Mouse (Mus musculus) retina, embryonic 14.5 days (tissue): ENCODE results near the gene Psmd8.

ENCODE experiments used
- DNase-seq: peaks from one replicate; pipeline ENCODE4 v3.0.0-alpha.2; 2015; ENCODE audit warnings: low spot score

The Psmd8 gene

GRCm38 (mm10) chr7:29134693-29135386 is 45.7 kb downstream of the Psmd8 start, which contains the start of gene Rasgrp4:
Rasgrp4 (plus strand) TSS chr7:29134851.
- DNase-seq, result peak; percentile 41

- no peak for DNase-seq
Observed at GRCm38 (mm10) chr7:29134230-29134629, 46.3 kb downstream of the Psmd8 start.

GRCm38 (mm10) chr7:29128725-29129124 is 51.8 kb downstream of the Psmd8 start:
- DNase-seq, result peak; percentile 45

GRCm38 (mm10) chr7:29126173-29126915 is 54.2 kb downstream of the Psmd8 start:
- peak; percentile 83 for DNase-seq

GRCm38 (mm10) chr7:29124970-29125369 is 55.5 kb downstream of the Psmd8 start, which contains the start of gene Ryr1:
Ryr1 (minus strand) TSS chr7:29125179.
- peak; percentile 74 for DNase-seq
